Mouse (Mus musculus) bone marrow, adult 2 months (tissue): Measurements from ENCODE around the gene Morf4l1.

ENCODE experiments used
- CTCF ChIP-seq: fragments of 200-500 bp; IDR thresholded peaks from 2 replicates; pipeline ENCODE4 v1.5.1; 2011; ENCODE audit warnings: low read length, control low read depth; ENCODE audit not compliant: control insufficient read depth, insufficient read depth
- POLR2A ChIP-seq: fragments of 200-500 bp; IDR thresholded peaks from 2 replicates; pipeline ENCODE4 v1.6.1; 2011; ENCODE audit warnings: low read depth, mild to moderate bottlenecking, control low read depth, low read length, borderline replicate concordance; ENCODE audit not compliant: control insufficient read depth

DNA sequence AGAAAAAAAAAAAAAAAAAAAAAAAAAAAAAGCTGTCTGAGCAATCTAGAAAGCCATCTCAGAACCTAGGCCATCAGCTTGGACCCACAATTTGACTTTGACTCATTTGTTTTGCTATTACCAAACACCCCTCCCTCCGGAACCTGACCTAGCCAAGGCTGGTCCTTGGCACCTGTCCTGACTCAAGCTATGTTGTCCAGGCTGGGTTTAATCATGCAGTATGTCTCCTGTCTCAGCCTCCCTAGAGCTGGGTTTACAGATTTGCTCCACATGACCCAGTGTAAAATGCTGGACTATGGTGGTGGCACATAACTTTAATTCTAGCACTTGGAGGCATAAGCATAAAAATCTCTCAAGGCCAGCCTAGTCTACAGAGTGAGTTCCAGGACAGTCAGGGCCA, 31.6 kb downstream of the Morf4l1 start:
- TF ChIP-seq CTCF (no peak), POLR2A (no peak)
